Comparison of ENCODE assay signal across 11 mouse cellular contexts in the genomic region with DNA sequence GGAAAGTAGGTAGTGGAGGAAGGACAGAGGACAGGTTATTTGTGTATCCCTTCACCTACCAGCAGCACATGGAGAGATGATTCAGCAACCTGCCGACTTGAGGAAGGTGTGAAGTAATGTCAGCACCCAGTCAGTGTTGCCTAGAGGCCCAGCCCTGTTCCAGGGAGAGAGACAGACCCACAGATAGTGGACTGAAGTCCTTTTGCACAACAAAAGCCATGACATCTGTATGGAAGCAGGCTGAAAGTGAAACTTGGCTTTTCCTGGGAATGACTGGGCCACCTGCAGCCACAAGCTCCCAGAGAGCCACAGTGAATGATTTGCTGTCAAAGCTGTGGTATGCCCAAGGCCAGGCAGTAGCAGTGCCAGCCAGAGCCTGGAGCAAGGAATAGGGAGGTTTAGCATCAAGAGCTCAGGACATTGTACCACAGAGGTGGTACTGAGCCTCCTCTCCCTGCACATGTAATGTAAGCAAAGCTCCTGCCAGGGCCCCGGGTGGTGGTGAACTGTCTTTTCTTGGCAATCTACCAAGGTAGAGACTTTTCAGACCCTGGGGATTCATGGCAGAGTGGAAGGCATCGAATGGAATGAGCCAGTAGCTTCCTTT. TPM values are rescaled to one million over a fixed set of nuclear protein-coding genes. Genes with fewer than 3 reads are reported as not detected.
DNase-seq lines count a peak whose midpoint lies in the region; ATAC-seq and TF ChIP-seq lines count a peak whose summit lies in the region.
"Had no signal": no experiment of that assay in that cellular context is flagged by ENCODE, and none has a peak within 500 bp of the region (broad histone marks: within the 10 kb centered on the region; RNA-seq: fewer than 3 reads in every experiment).

No protein-coding gene starts in this region.

- H3K4me2 ChIP-seq in limb, embryonic 12.5 days, result peak overlapping the region; percentile 92
- H3K4me2 ChIP-seq in myocyte (ENCODE audit: low read depth), result peak overlapping the region; percentile 6

- no peak for DNase-seq in limb, embryonic 10.5 days (ENCODE audit: low spot score)
- peak; percentile 54 for DNase-seq in Patski (ENCODE audit: low read depth, low spot score)
- DNase-seq in adrenal gland, postnatal 25 days, result peak; percentile 37
- no peak for DNase-seq in kidney, postnatal 36 days
- DNase-seq: cerebellum, adult 11 months had no signal

- H3K9ac ChIP-seq in limb, embryonic 12.5 days (replicated peaks), result no peak overlapping the region

- H3K27ac ChIP-seq in limb, embryonic 12.5 days, result no peak overlapping the region
- no peak overlapping the region for H3K27ac ChIP-seq in limb, embryonic 10.5 days
- H3K27ac ChIP-seq: macrophage had no signal

- no peaks in the 10 kb centered on the region for H3K79me2 ChIP-seq in myocyte (ENCODE audit: control insufficient read depth, insufficient read depth)

- H3K4me1 ChIP-seq in limb, embryonic 12.5 days (replicated peaks), result peaks cover 11% of the 10 kb centered on the region
- H3K4me1 ChIP-seq in limb, embryonic 10.5 days, result peaks cover 12% of the 10 kb centered on the region

- H3K4me3 ChIP-seq in limb, embryonic 12.5 days (replicated peaks), result no peak overlapping the region
- no peak overlapping the region for H3K4me3 ChIP-seq in limb, embryonic 10.5 days
- H3K4me3 ChIP-seq in myocyte, result no peak overlapping the region

- no peak for TF ChIP-seq POLR2A in myocyte (IDR thresholded peaks at IDR 0.05; ENCODE audit: insufficient read length, low read depth)

- WGBS in limb, embryonic 12.5 days, result 72% methylated on average over 3 of the region's 3 CpGs
- WGBS in limb, embryonic 10.5 days, result 64% methylated on average over 3 of the region's 3 CpGs

- H3K9me3 ChIP-seq in limb, embryonic 12.5 days, result no peaks in the 10 kb centered on the region
- no peaks in the 10 kb centered on the region for H3K9me3 ChIP-seq in limb, embryonic 10.5 days (replicated peaks)

- no peaks in the 10 kb centered on the region for H3K36me3 ChIP-seq in limb, embryonic 12.5 days
- H3K36me3 ChIP-seq in limb, embryonic 10.5 days, result no peaks in the 10 kb centered on the region
- H3K36me3 ChIP-seq in myocyte (ENCODE audit: control insufficient read depth, insufficient read depth), result no peaks in the 10 kb centered on the region

- in situ Hi-C loops in Patski (cut with MboI; ENCODE audit: low pct_unique_long_range_greater_than_20kb), result no loop called here

- H3K27me3 ChIP-seq in limb, embryonic 12.5 days, result peaks cover 36% of the 10 kb centered on the region
- peaks cover 32% of the 10 kb centered on the region for H3K27me3 ChIP-seq in limb, embryonic 10.5 days (ENCODE audit: low read depth, poor library complexity, severe bottlenecking)
- H3K27me3 ChIP-seq in Patski, result no peaks in the 10 kb centered on the region
- H3K27me3 ChIP-seq in myocyte (ENCODE audit: control insufficient read depth, insufficient read depth, insufficient read length), result no peaks in the 10 kb centered on the region

- CTCF ChIA-PET in Patski (lab: Charles Lee), result interaction anchor here (1.4 to 2.2 kb wide), 2 partner anchors 73 to 76 kb away, joined by 3 to 7 read pairs; no protein-coding TSS in a partner anchor

- POLR2A ChIA-PET in Patski (lab: Charles Lee), result interaction anchor here (0.6 to 0.7 kb wide), 2 partner anchors 45 to 73 kb away, joined by 3 read pairs; no protein-coding TSS in a partner anchor

- TF ChIP-seq CTCF in Patski (IDR thresholded peaks at IDR 0.05), result no peak

- ATAC-seq in limb, embryonic 12.5 days (ENCODE audit: insufficient number of reproducible peaks, insufficient read depth, low FRiP score, low TSS enrichment, low read depth), result no peak
- ATAC-seq in Patski, result peak; percentile 40
- no peak for ATAC-seq in monocyte, adult 5-6 weeks (replicated peaks; ENCODE audit: insufficient number of reproducible peaks, low FRiP score, low TSS enrichment, poor library complexity, severe bottlenecking)

- H3ac ChIP-seq in myocyte (ENCODE audit: control insufficient read depth, insufficient read length), result no peak overlapping the region

TF ChIP-seq in myocyte, 11 proteins besides CTCF, POLR2A, EP300 and RAD21:
- TF ChIP-seq MAX (IDR thresholded peaks at IDR 0.05; ENCODE audit: low read depth), result no peak
- no peak for TF ChIP-seq SRF (IDR thresholded peaks at IDR 0.05; ENCODE audit: control insufficient read depth, insufficient read length, low read depth)
- no peak for TF ChIP-seq USF1 (IDR thresholded peaks at IDR 0.05; ENCODE audit: low read depth)
- TF ChIP-seq TCF12 (IDR thresholded peaks at IDR 0.05; ENCODE audit: insufficient read depth, poor library complexity, severe bottlenecking), result no peak
- no peak for TF ChIP-seq E2F4 (IDR thresholded peaks at IDR 0.05; ENCODE audit: insufficient read depth)

RNA-seq across cellular contexts. Expression of a gene that starts 1.2 kb away (rescaled TPM):
- 0.93 and 1.1 TPM in 2 replicates for polyA plus RNA-seq in limb, embryonic 12.5 days (2016; fragmentation: Nextera tagmentation; extraction: Ambion mirVana)
- polyA plus RNA-seq in limb, embryonic 10.5 days (2016; fragmentation: Nextera tagmentation; extraction: Ambion mirVana), result 0.08 and 0.85 TPM in 2 replicates
- polyA plus RNA-seq in Patski (2021) (0.21 TPM), myocyte (2012; fragmentation: generic; extraction: Trizol) (0.18 TPM)
- total RNA-seq in adrenal gland, postnatal 25 days (2021), result 1.5 and 2.6 TPM in 2 replicates
- total RNA-seq in monocyte, adult 5-6 weeks (2017), result not detected in 3 replicates
- polyA plus RNA-seq: macrophage had no signal

RNA-seq across cellular contexts. Expression of a gene that starts 26.3 kb away (rescaled TPM):
- not detected in 2 replicates for polyA plus RNA-seq in limb, embryonic 12.5 days (2016; fragmentation: Nextera tagmentation; extraction: Ambion mirVana)
- polyA plus RNA-seq in limb, embryonic 10.5 days (2016; fragmentation: Nextera tagmentation; extraction: Ambion mirVana), result not detected in 2 replicates
- polyA plus RNA-seq in Patski (2021) (0.13 TPM), myocyte (2012; fragmentation: generic; extraction: Trizol) (0.13 TPM)
- total RNA-seq in adrenal gland, postnatal 25 days (2021), result not detected in 2 replicates
- total RNA-seq in monocyte, adult 5-6 weeks (2017), result not detected in 3 replicates
- total RNA-seq: gastrocnemius, adult 18-20 months; left cerebral cortex, adult 8-10 months had no signal
- polyA plus RNA-seq: macrophage had no signal

Comparison
In these comparisons a context has a peak if more than half of its experiments do, and no peak if none do; other contexts are left out.
1. DNase-seq: peak in Patski (single experiment) and adrenal gland, postnatal 25 days (single experiment); none in limb, embryonic 10.5 days (single experiment) and kidney, postnatal 36 days (0 of 2).